ENCODE assay signal across 9 mouse cellular contexts in the genomic region with DNA sequence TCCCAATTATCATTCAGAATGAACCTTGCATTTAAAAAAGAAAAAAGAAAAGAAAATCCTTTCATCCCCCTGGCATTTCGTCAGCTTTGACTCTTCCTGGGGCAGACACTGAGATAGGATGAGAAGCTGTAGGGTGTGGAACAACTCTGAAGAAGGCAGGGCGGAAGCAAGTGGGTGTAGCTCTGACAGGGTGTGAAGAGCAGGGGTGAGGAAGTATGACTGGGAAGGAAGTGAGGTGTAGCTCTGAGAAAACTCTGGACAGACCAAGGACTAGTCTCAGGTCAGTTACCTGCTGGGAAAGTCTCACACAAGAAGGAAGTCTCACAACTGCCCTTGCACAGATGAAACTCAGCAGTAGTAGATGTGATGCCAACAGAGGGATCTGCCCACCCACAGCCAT.
"Had no signal": no experiment of that assay in that cellular context is flagged by ENCODE, and none has a peak within 500 bp of the region (broad histone marks: within the 10 kb centered on the region; RNA-seq: fewer than 3 reads in every experiment).

No protein-coding gene starts in this region.

- DNase-seq: kidney, adult 2 months; kidney, postnatal 14 days; liver; liver, embryonic 13.5 days; liver, postnatal 0 days; right cerebral cortex, adult 18-20 months; right cerebral cortex, postnatal 25 days; thymus, postnatal 36 days had no signal

- ATAC-seq: liver, postnatal 0 days; midbrain, embryonic 15.5 days had no signal
